Mouse (Mus musculus): ENCODE data around the gene Fgf22. TPM values are rescaled to one million over a fixed set of nuclear protein-coding genes. Genes with fewer than 3 reads are reported as not detected.

Gene Fgf22
- polyA plus RNA-seq, 1 experiment from 2014 or later, result not detected

GRCm38 (mm10) chr10:79716988-79717355 is 37.9 kb upstream of the Fgf22 start:
- H3K9ac ChIP-seq (replicated peaks), result no peak overlapping the region
- peaks cover 48% of the 10 kb centered on the region for H3K27me3 ChIP-seq (ENCODE audit: insufficient read depth, low read length)
- H3K9me3 ChIP-seq (ENCODE audit: low read length), result no peaks in the 10 kb centered on the region
- no peak for DNase-seq
- no peak for ATAC-seq
- peaks cover 3% of the 10 kb centered on the region; the same call in 1 of the 2 replicates for H3K36me3 ChIP-seq (replicated peaks; ENCODE audit: insufficient read depth, low read length)
- H3K4me1 ChIP-seq (ENCODE audit: insufficient read depth), result peaks cover 21% of the 10 kb centered on the region
- TF ChIP-seq EP300 (IDR thresholded peaks at IDR 0.05; ENCODE audit: low read depth) (no peak), CTCF (IDR thresholded peaks at IDR 0.05; ENCODE audit: low read depth) (no peak)
- H3K4me3 ChIP-seq (ENCODE audit: low read depth, low read length), result peak overlapping the region; percentile 58
- no peak overlapping the region for H3K27ac ChIP-seq (ENCODE audit: low read depth)
- H3K4me2 ChIP-seq (ENCODE audit: low read depth, low read length), result peak overlapping the region; percentile 88
- WGBS (ENCODE audit: insufficient replicate concordance), result 0% methylated on average over 35 of the region's 44 CpGs

GRCm38 (mm10) chr10:79717640-79718357 is 37.1 kb upstream of the Fgf22 start:
- Histone ChIP-seq H3K9ac (replicated peaks) (no peak overlapping the region), H3K4me1 (ENCODE audit: insufficient read depth) (peaks cover 19% of the 10 kb centered on the region), H3K4me3 (ENCODE audit: low read depth, low read length) (peak overlapping the region; percentile 58; the same call in 1 of the 2 replicates), H3K27ac (ENCODE audit: low read depth) (no peak overlapping the region), H3K36me3 (replicated peaks; ENCODE audit: insufficient read depth, low read length) (no peaks in the 10 kb centered on the region), H3K27me3 (ENCODE audit: insufficient read depth, low read length) (peaks cover 48% of the 10 kb centered on the region), H3K9me3 (ENCODE audit: low read length) (no peaks in the 10 kb centered on the region), H3K4me2 (ENCODE audit: low read depth, low read length) (peak overlapping the region; percentile 88; the same call in 1 of the 2 replicates)
- no peak for TF ChIP-seq EP300 (IDR thresholded peaks at IDR 0.05; ENCODE audit: low read depth)
- no peak for TF ChIP-seq CTCF (IDR thresholded peaks at IDR 0.05; ENCODE audit: low read depth)
- ATAC-seq (no peak), DNase-seq (peak; percentile 83)
- 7% methylated on average over 43 of the region's 43 CpGs for WGBS (ENCODE audit: insufficient replicate concordance)

- TF ChIP-seq CTCF (IDR thresholded peaks at IDR 0.05; ENCODE audit: low read depth) (no peak), EP300 (IDR thresholded peaks at IDR 0.05; ENCODE audit: low read depth) (no peak)
- H3K9me3 ChIP-seq (ENCODE audit: low read length), result no peaks in the 10 kb centered on the region
- H3K4me2 ChIP-seq (ENCODE audit: low read depth, low read length), result no peak overlapping the region
- 61% methylated on average over 5 of the region's 5 CpGs for WGBS (ENCODE audit: insufficient replicate concordance)
- DNase-seq, result no peak
- no peak overlapping the region for H3K4me3 ChIP-seq (ENCODE audit: low read depth, low read length)
- no peak overlapping the region for H3K27ac ChIP-seq (ENCODE audit: low read depth)
- no peak for ATAC-seq
- peaks cover 27% of the 10 kb centered on the region for H3K27me3 ChIP-seq (ENCODE audit: insufficient read depth, low read length)
- H3K4me1 ChIP-seq (ENCODE audit: insufficient read depth), result peaks cover 13% of the 10 kb centered on the region
- no peak overlapping the region for H3K9ac ChIP-seq (replicated peaks)
- H3K36me3 ChIP-seq (replicated peaks; ENCODE audit: insufficient read depth, low read length), result no peaks in the 10 kb centered on the region
Observed at GRCm38 (mm10) chr10:79721089-79721488, 33.8 kb upstream of the Fgf22 start.

GRCm38 (mm10) chr10:79723047-79723446 is 31.8 kb upstream of the Fgf22 start:
- H3K9ac ChIP-seq (replicated peaks), result no peak overlapping the region
- TF ChIP-seq EP300 (IDR thresholded peaks at IDR 0.05; ENCODE audit: low read depth), result no peak
- no peak for TF ChIP-seq CTCF (IDR thresholded peaks at IDR 0.05; ENCODE audit: low read depth)
- peaks cover 11% of the 10 kb centered on the region for H3K27me3 ChIP-seq (ENCODE audit: insufficient read depth, low read length)
- ATAC-seq, result no peak
- H3K27ac ChIP-seq (ENCODE audit: low read depth), result no peak overlapping the region
- no peaks in the 10 kb centered on the region for H3K36me3 ChIP-seq (replicated peaks; ENCODE audit: insufficient read depth, low read length)
- H3K4me2 ChIP-seq (ENCODE audit: low read depth, low read length), result no peak overlapping the region
- no peak for DNase-seq
- H3K9me3 ChIP-seq (ENCODE audit: low read length), result no peaks in the 10 kb centered on the region
- no peaks in the 10 kb centered on the region for H3K4me1 ChIP-seq (ENCODE audit: insufficient read depth)
- H3K4me3 ChIP-seq (ENCODE audit: low read depth, low read length), result no peak overlapping the region
- 59% methylated on average over 6 of the region's 6 CpGs for WGBS (ENCODE audit: insufficient replicate concordance)

GRCm38 (mm10) chr10:79723692-79724091 is 31.2 kb upstream of the Fgf22 start:
- no peak for DNase-seq
- H3K9ac ChIP-seq (replicated peaks), result no peak overlapping the region
- no peak overlapping the region for H3K4me2 ChIP-seq (ENCODE audit: low read depth, low read length)
- H3K4me3 ChIP-seq (ENCODE audit: low read depth, low read length), result no peak overlapping the region
- H3K9me3 ChIP-seq (ENCODE audit: low read length), result no peaks in the 10 kb centered on the region
- ATAC-seq, result no peak
- no peaks in the 10 kb centered on the region for H3K36me3 ChIP-seq (replicated peaks; ENCODE audit: insufficient read depth, low read length)
- no peaks in the 10 kb centered on the region for H3K4me1 ChIP-seq (ENCODE audit: insufficient read depth)
- no peak overlapping the region for H3K27ac ChIP-seq (ENCODE audit: low read depth)
- TF ChIP-seq EP300 (IDR thresholded peaks at IDR 0.05; ENCODE audit: low read depth), result no peak
- TF ChIP-seq CTCF (IDR thresholded peaks at IDR 0.05; ENCODE audit: low read depth), result no peak
- WGBS (ENCODE audit: insufficient replicate concordance), result 79% methylated on average over 7 of the region's 7 CpGs
- H3K27me3 ChIP-seq (ENCODE audit: insufficient read depth, low read length), result peaks cover 5% of the 10 kb centered on the region

GRCm38 (mm10) chr10:79726090-79726489 is 28.8 kb upstream of the Fgf22 start:
- H3K4me2 ChIP-seq (ENCODE audit: low read depth, low read length), result no peak overlapping the region
- TF ChIP-seq EP300 (IDR thresholded peaks at IDR 0.05; ENCODE audit: low read depth), result no peak
- TF ChIP-seq CTCF (IDR thresholded peaks at IDR 0.05; ENCODE audit: low read depth), result peak; percentile 94
- WGBS (ENCODE audit: insufficient replicate concordance), result 34% methylated on average over 11 of the region's 11 CpGs
- H3K9ac ChIP-seq (replicated peaks), result no peak overlapping the region
- H3K4me1 ChIP-seq (ENCODE audit: insufficient read depth), result no peaks in the 10 kb centered on the region
- H3K27me3 ChIP-seq (ENCODE audit: insufficient read depth, low read length), result no peaks in the 10 kb centered on the region
- no peak overlapping the region for H3K4me3 ChIP-seq (ENCODE audit: low read depth, low read length)
- peak; percentile 69 for ATAC-seq
- H3K27ac ChIP-seq (ENCODE audit: low read depth), result no peak overlapping the region
- no peaks in the 10 kb centered on the region for H3K36me3 ChIP-seq (replicated peaks; ENCODE audit: insufficient read depth, low read length)
- H3K9me3 ChIP-seq (ENCODE audit: low read length), result no peaks in the 10 kb centered on the region
- peak; percentile 85 for DNase-seq

All from liver, postnatal 0 days (tissue).